ENCODE assay signal across 10 mouse cellular contexts in genomic region chr9:67973451-67973850, GRCm38 (mm10).
DNase-seq lines count a peak whose midpoint lies in the region; ATAC-seq and TF ChIP-seq lines count a peak whose summit lies in the region.
"Had no signal": no experiment of that assay in that cellular context is flagged by ENCODE, and none has a peak within 500 bp of the region (broad histone marks: within the 10 kb centered on the region; RNA-seq: fewer than 3 reads in every experiment).

No protein-coding gene starts in this region.

- no peaks in the 10 kb centered on the region for H3K9me3 ChIP-seq in hindbrain, embryonic 14.5 days (ENCODE audit: control insufficient read depth, low read length)
- no peaks in the 10 kb centered on the region for H3K9me3 ChIP-seq in hindbrain, embryonic 16.5 days (ENCODE audit: control insufficient read depth, low read length)
- no peaks in the 10 kb centered on the region for H3K9me3 ChIP-seq in ES-E14 (ENCODE audit: control insufficient read depth, insufficient read depth, low read depth, low read length)
- no peaks in the 10 kb centered on the region for H3K9me3 ChIP-seq in embryonic facial prominence, embryonic 14.5 days (ENCODE audit: control insufficient read depth, low read length)

- no peak overlapping the region for H3K4me2 ChIP-seq in hindbrain, embryonic 14.5 days (replicated peaks)
- no peak overlapping the region for H3K4me2 ChIP-seq in hindbrain, embryonic 16.5 days (ENCODE audit: low read length)
- H3K4me2 ChIP-seq in embryonic facial prominence, embryonic 14.5 days (ENCODE audit: low read depth, low read length): no peak overlapping the region

- no peak overlapping the region for H3K27ac ChIP-seq in hindbrain, embryonic 14.5 days
- H3K27ac ChIP-seq in hindbrain, embryonic 16.5 days (ENCODE audit: low read depth, low read length): no peak overlapping the region
- H3K27ac ChIP-seq in ES-E14 (ENCODE audit: insufficient read depth, low read depth, low read length, poor library complexity, severe bottlenecking): no peak overlapping the region
- no peak overlapping the region for H3K27ac ChIP-seq in embryonic facial prominence, embryonic 14.5 days (replicated peaks; ENCODE audit: low read depth, low read length)
- H3K27ac ChIP-seq: macrophage had no signal

- H3K4me1 ChIP-seq in hindbrain, embryonic 14.5 days (replicated peaks; ENCODE audit: control insufficient read depth, insufficient read depth, low read length): no peaks in the 10 kb centered on the region
- no peaks in the 10 kb centered on the region for H3K4me1 ChIP-seq in hindbrain, embryonic 16.5 days (ENCODE audit: control insufficient read depth, insufficient read depth, low read depth, low read length)
- no peaks in the 10 kb centered on the region for H3K4me1 ChIP-seq in ES-E14 (ENCODE audit: control insufficient read depth in 2 of 2, insufficient read depth in 2 of 2, low read length in 2 of 2, poor library complexity in 1 of 2)
- H3K4me1 ChIP-seq in embryonic facial prominence, embryonic 14.5 days (ENCODE audit: control insufficient read depth, insufficient read depth, low read length): no peaks in the 10 kb centered on the region

- no peak overlapping the region for H3K4me3 ChIP-seq in hindbrain, embryonic 14.5 days (replicated peaks; ENCODE audit: low read length)
- H3K4me3 ChIP-seq in hindbrain, embryonic 16.5 days (ENCODE audit: low read length): no peak overlapping the region
- H3K4me3 ChIP-seq in ES-E14 (ENCODE audit: insufficient read depth in 1 of 2, low read depth in 1 of 2, low read length in 2 of 2, poor library complexity in 1 of 2, severe bottlenecking in 1 of 2): no peak overlapping the region
- H3K4me3 ChIP-seq in embryonic facial prominence, embryonic 14.5 days (ENCODE audit: low read depth, low read length): no peak overlapping the region
- H3K4me3 ChIP-seq: erythroblast, embryonic 14.5 days had no signal

- H3K27me3 ChIP-seq in hindbrain, embryonic 14.5 days (ENCODE audit: control insufficient read depth, insufficient read depth, low read length): no peaks in the 10 kb centered on the region
- H3K27me3 ChIP-seq in hindbrain, embryonic 16.5 days (replicated peaks; ENCODE audit: control insufficient read depth, insufficient read depth, low read length): no peaks in the 10 kb centered on the region
- no peaks in the 10 kb centered on the region for H3K27me3 ChIP-seq in embryonic facial prominence, embryonic 14.5 days (replicated peaks; ENCODE audit: control insufficient read depth, insufficient read depth, low read length)

- no peak overlapping the region for H3K9ac ChIP-seq in hindbrain, embryonic 14.5 days
- no peak overlapping the region for H3K9ac ChIP-seq in hindbrain, embryonic 16.5 days (ENCODE audit: low read depth, low read length)
- H3K9ac ChIP-seq in ES-E14 (ENCODE audit: insufficient read depth, low read depth, low read length, poor library complexity, severe bottlenecking): no peak overlapping the region
- no peak overlapping the region for H3K9ac ChIP-seq in embryonic facial prominence, embryonic 14.5 days (ENCODE audit: low read depth, low read length)

- H3K36me3 ChIP-seq in hindbrain, embryonic 14.5 days (replicated peaks; ENCODE audit: control insufficient read depth, insufficient read depth): peaks cover 38% of the 10 kb centered on the region
- peaks cover 9% of the 10 kb centered on the region for H3K36me3 ChIP-seq in hindbrain, embryonic 16.5 days (ENCODE audit: control insufficient read depth, insufficient read depth, low read length)
- H3K36me3 ChIP-seq in ES-E14 (ENCODE audit: control insufficient read depth, insufficient read depth, low read length, poor library complexity, severe bottlenecking): peaks cover 5% of the 10 kb centered on the region; the same call in 1 of the 2 replicates
- H3K36me3 ChIP-seq in embryonic facial prominence, embryonic 14.5 days (ENCODE audit: control insufficient read depth, insufficient read depth, low read length): peaks cover 20% of the 10 kb centered on the region

- in situ Hi-C loops in ES-E14 (cut with MboI; ENCODE audit: low sequenced_read_pairs in 2 of 2, unreplicated experiment in 2 of 2): no loop called here

- WGBS in hindbrain, embryonic 14.5 days: 43% methylated on average over 6 of the region's 6 CpGs
- WGBS in hindbrain, embryonic 16.5 days: 40% methylated on average over 6 of the region's 6 CpGs
- 41% methylated on average over 6 of the region's 6 CpGs for WGBS in embryonic facial prominence, embryonic 14.5 days

- peak; percentile 90 for DNase-seq in hindbrain, embryonic 14.5 days (ENCODE audit: low spot score)
- peak; percentile 70 for DNase-seq in 416B (ENCODE audit: low read depth)
- DNase-seq in ES-E14 (ENCODE audit: low read depth, low spot score): peak; percentile 41
- peak; percentile 52 for DNase-seq in embryonic facial prominence, embryonic 14.5 days (ENCODE audit: low spot score)
- no peak for DNase-seq in right cerebral cortex, postnatal 25 days
- no peak for DNase-seq in spleen, postnatal 14 days (ENCODE audit: low spot score in 2 of 2)
- DNase-seq in adrenal gland, postnatal 36 days: no peak

- ATAC-seq in hindbrain, embryonic 14.5 days (ENCODE audit: low FRiP score): no peak
- ATAC-seq in hindbrain, embryonic 16.5 days: no peak
- no peak for ATAC-seq in embryonic facial prominence, embryonic 14.5 days (ENCODE audit: low read depth)

TF ChIP-seq in ES-E14, 5 proteins besides CTCF, POLR2A, EP300 and RAD21:
- TF ChIP-seq ZC3H11A (IDR thresholded peaks at IDR 0.05; ENCODE audit: borderline replicate concordance, low read depth, low read length) (0 out of 2 replicates have a peak, but pooled peaks have one; percentile 21), ZNF384 (IDR thresholded peaks at IDR 0.05; ENCODE audit: low read depth, low read length) (peak; percentile 88), MAFK (IDR thresholded peaks at IDR 0.05; ENCODE audit: insufficient read depth, low read depth, low read length) (no peak), HCFC1 (IDR thresholded peaks at IDR 0.05; ENCODE audit: borderline replicate concordance, insufficient read depth, low read length) (no peak), CHD2 (IDR thresholded peaks at IDR 0.05; ENCODE audit: low read depth, low read length) (no peak)

Comparison
In these comparisons a context has a peak if more than half of its experiments do, and no peak if none do; other contexts are left out.
1. DNase-seq: peak in hindbrain, embryonic 14.5 days (single experiment), 416B (single experiment), ES-E14 (single experiment) and embryonic facial prominence, embryonic 14.5 days (single experiment); none in right cerebral cortex, postnatal 25 days (single experiment), spleen, postnatal 14 days (0 of 2) and adrenal gland, postnatal 36 days (0 of 2).